Mouse (Mus musculus) midbrain, embryonic 10.5 days (tissue): ENCODE measurements around the gene Mgst3. TPM values are rescaled to one million over a fixed set of nuclear protein-coding genes. Genes with fewer than 3 reads are reported as not detected.

ENCODE experiments used
- DNase-seq: peaks from one replicate; pipeline ENCODE4 v3.0.0-alpha.2; 2017; ENCODE audit warnings: low spot score
- H3K27ac ChIP-seq: fragments of 300-500 bp; sonication (generic); replicated peaks from 2 replicates; pipeline ENCODE4 v1.5.1; 2016; ENCODE audit warnings: mild to moderate bottlenecking
- H3K27me3 ChIP-seq: fragments of 300-500 bp; sonication (generic); 2 replicates; pipeline ENCODE4 v1.6.1; 2016; ENCODE audit warnings: low read depth, mild to moderate bottlenecking; ENCODE audit not compliant: poor library complexity, severe bottlenecking
- H3K36me3 ChIP-seq: fragments of 300-500 bp; sonication (generic); 2 replicates; pipeline ENCODE4 v1.6.1; 2016; ENCODE audit warnings: mild to moderate bottlenecking, moderate library complexity
- H3K4me1 ChIP-seq: fragments of 300-500 bp; sonication (generic); 2 replicates; pipeline ENCODE4 v1.6.1; 2016
- H3K4me3 ChIP-seq: fragments of 300-500 bp; sonication (generic); 2 replicates; pipeline ENCODE4 v1.5.1; 2016; ENCODE audit warnings: mild to moderate bottlenecking, moderate library complexity
- H3K9me3 ChIP-seq: fragments of 300-500 bp; sonication (generic); replicated peaks from 2 replicates; pipeline ENCODE4 v1.6.1; 2016; ENCODE audit warnings: mild to moderate bottlenecking
- WGBS: fragments of 180-500 bp; shearing (Covaris S2); methylation state at CpG from one replicate; pipeline ENCODE4 v1.1.7; 2016; 5-methylcytosine and 5-hydroxymethylcytosine counted together
- polyA plus RNA-seq: library from polyadenylated mRNA; unstranded; fragments of >200 nt; fragmentation: Nextera tagmentation; extraction: Ambion mirVana; gene quantifications from 2 replicates; pipeline ENCODE4 v1.2.1, GENCODE M21; 2016

Mgst3 gene
- polyA plus RNA-seq, 1 experiment from 2014 or later: 66.2 TPM

DNA sequence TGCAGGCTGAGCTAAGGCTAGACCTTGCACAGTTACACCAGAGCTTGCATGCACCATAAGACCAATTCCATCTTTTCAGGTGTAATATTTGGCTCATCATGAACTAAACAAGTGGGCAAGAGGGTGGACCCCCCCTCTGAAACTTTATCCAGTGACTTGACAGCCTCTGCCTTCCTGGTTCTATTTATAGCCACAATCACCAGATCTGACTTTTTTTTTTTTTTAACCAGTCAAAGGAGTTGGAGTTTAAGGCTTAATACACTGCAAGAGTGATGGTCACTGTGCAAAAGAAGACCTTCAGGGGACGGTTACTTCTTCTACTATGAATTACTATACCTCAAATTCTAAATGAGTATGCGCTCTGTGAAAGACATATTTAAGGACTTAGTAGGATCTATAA is 8.4 kb downstream of the Mgst3 start:
- Histone ChIP-seq H3K9me3 (no peaks in the 10 kb centered on the region), H3K36me3 (no peaks in the 10 kb centered on the region), H3K27ac (no peak overlapping the region), H3K4me3 (no peak overlapping the region), H3K4me1 (peaks cover 17% of the 10 kb centered on the region), H3K27me3 (peaks cover 7% of the 10 kb centered on the region; the same call in 1 of the 2 replicates)
- WGBS: 91% methylated on average over 2 of the region's 2 CpGs
- no peak for DNase-seq

DNA sequence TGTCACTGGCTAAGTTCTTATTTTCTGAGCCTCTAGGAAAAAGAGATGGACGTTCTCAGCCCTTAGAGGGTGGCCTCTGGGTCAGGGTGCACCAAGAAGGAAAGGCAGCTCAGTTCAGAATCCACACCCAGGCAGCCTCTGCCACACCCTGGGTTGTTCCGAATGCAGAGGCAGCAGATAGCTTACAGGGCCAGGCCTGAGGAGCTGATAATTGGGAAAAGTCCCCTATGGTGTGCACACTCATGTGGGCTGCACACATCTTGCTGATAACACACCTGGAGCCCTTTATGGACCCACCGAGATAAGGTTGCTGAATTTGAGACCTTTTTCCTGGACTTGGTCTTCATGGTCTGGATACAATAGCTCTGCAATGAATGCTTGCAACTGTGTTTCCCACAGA is 9.5 kb downstream of the Mgst3 start:
- Histone ChIP-seq H3K4me3 (no peak overlapping the region), H3K36me3 (no peaks in the 10 kb centered on the region), H3K27me3 (peaks cover 7% of the 10 kb centered on the region; the same call in 1 of the 2 replicates), H3K4me1 (peaks cover 22% of the 10 kb centered on the region), H3K9me3 (no peaks in the 10 kb centered on the region), H3K27ac (no peak overlapping the region)
- no peak for DNase-seq
- 76% methylated on average over 3 of the region's 3 CpGs for WGBS

GRCm38 (mm10) chr1:167383178-167383577 is 10.5 kb downstream of the Mgst3 start:
- H3K9me3 ChIP-seq: no peaks in the 10 kb centered on the region
- H3K4me1 ChIP-seq: peaks cover 22% of the 10 kb centered on the region
- WGBS: 91% methylated on average over 5 of the region's 5 CpGs
- DNase-seq: no peak
- 0 out of 2 replicates have a peak, but pooled peaks cover under 1% of the 10 kb centered on the region for H3K27me3 ChIP-seq
- no peaks in the 10 kb centered on the region for H3K36me3 ChIP-seq
- H3K27ac ChIP-seq: no peak overlapping the region; the same call in 1 of the 2 replicates
- no peak overlapping the region for H3K4me3 ChIP-seq

GRCm38 (mm10) chr1:167382763-167383162 is 10.9 kb downstream of the Mgst3 start:
- Histone ChIP-seq H3K4me1 (peaks cover 22% of the 10 kb centered on the region), H3K4me3 (no peak overlapping the region), H3K36me3 (no peaks in the 10 kb centered on the region), H3K9me3 (no peaks in the 10 kb centered on the region), H3K27me3 (no peaks in the 10 kb centered on the region), H3K27ac (no peak overlapping the region)
- no peak for DNase-seq
- 87% methylated on average over 5 of the region's 5 CpGs for WGBS

DNA sequence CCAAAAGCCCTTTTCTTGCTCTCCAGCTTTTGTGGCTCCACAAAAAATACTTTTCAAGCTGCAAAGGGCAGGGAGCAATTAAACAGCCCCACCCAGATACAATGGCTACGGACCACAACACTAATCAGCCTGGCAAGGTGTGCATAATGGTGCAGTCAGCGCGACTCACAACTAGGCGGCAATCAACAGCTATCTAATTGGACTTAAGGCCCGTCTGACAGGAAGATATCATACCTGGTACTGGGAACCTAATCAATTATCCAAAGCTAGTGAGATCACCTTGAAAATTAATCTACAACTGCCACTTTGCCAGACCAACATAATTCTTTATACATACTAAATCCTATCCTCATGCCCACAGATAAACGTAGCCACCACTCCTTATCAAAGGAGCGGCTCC is 11.3 kb downstream of the Mgst3 start:
- DNase-seq: no peak
- no peaks in the 10 kb centered on the region for H3K36me3 ChIP-seq
- H3K4me1 ChIP-seq: peaks cover 22% of the 10 kb centered on the region
- no peaks in the 10 kb centered on the region for H3K9me3 ChIP-seq
- no peak overlapping the region for H3K27ac ChIP-seq
- 90% methylated on average over 7 of the region's 7 CpGs for WGBS
- no peak overlapping the region for H3K4me3 ChIP-seq
- H3K27me3 ChIP-seq: no peaks in the 10 kb centered on the region

DNA sequence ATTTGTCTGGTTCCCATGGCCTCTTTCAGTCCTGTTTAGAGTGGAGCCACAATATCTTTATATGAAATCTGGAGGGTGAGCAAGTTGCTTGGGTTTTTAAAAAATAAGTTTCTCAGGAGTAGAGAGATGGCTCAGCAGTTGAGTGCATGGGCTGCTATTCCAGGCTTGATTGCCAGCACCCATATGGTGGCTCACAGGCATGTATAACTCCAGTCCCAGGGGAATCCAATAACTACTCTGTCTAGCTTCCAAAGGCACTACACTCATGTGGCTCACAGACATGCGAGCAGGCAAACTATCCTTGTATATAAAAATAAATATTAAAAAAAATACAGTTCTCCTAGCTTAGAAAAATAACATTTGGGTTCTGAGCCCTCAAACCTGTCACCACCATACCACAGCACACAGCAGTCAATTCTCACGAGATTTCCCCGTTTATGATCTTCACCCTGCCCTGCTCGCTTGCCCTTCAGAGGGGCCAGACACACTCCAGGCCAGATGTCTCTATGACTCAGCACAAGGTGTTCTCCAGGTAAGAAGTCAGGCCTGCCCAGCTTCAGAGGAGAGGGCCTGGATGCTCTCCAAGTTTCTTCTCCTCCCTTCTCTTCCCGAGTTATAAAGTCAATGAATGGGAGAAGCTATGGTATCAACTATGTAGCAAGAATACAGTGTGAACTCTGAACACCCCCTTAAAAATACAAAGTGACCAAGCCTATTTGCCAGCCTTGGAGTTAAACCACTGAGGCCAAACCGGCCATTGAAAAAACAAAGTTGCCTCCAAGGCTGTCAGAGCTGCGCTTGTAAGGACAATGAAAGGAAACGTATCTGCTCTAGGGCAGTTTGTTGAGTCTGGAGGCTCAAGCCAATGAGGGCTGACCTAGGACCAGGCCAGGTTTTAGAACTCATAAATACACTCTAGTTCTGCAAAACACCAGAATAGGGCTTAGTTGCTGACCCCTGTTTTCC is 12.3 kb downstream of the Mgst3 start:
- H3K36me3 ChIP-seq: peaks cover under 1% of the 10 kb centered on the region
- whole genome bisulfite sequencing: 88% methylated on average over 8 of the region's 8 CpGs

GRCm38 (mm10) chr1:167380223-167380622 is 13.4 kb downstream of the Mgst3 start:
- peaks cover 14% of the 10 kb centered on the region for H3K4me1 ChIP-seq
- H3K4me3 ChIP-seq: no peak overlapping the region
- H3K27me3 ChIP-seq: peaks cover 11% of the 10 kb centered on the region
- H3K27ac ChIP-seq: no peak overlapping the region
- WGBS: 81% methylated on average over 2 of the region's 2 CpGs
- no peaks in the 10 kb centered on the region for H3K9me3 ChIP-seq
- no peak for DNase-seq
- peaks cover 6% of the 10 kb centered on the region for H3K36me3 ChIP-seq

More for the DNA sequence above, 12.3 kb downstream of the Mgst3 start:
- no peak overlapping the region for H3K27ac ChIP-seq
- no peak for DNase-seq
- peaks cover 22% of the 10 kb centered on the region for H3K4me1 ChIP-seq
- no peak overlapping the region for H3K4me3 ChIP-seq
- 0 out of 2 replicates have a peak, but pooled peaks cover under 1% of the 10 kb centered on the region for H3K27me3 ChIP-seq
- no peaks in the 10 kb centered on the region for H3K9me3 ChIP-seq

DNA sequence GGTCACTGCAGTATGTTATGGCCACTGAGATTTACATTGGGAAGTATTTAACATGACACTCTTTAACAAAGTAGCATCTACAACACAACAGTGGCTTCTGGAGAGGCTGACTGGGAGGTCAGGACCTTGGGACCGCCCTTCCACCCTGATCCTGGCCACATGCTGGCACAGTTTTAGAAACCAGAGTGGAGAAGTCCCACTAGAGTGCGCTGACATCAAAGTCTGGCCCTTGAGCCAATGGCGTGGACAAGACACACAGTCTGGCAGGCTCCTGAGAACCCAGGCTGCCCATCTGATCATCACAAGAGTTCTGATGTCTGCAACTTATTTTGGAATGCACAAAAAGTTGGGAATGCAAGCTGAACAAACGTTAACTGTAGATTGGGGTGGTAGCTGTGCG is 13.9 kb downstream of the Mgst3 start:
- Histone ChIP-seq H3K36me3 (peaks cover 6% of the 10 kb centered on the region), H3K4me3 (no peak overlapping the region), H3K27me3 (peaks cover 15% of the 10 kb centered on the region), H3K9me3 (no peaks in the 10 kb centered on the region), H3K27ac (no peak overlapping the region), H3K4me1 (peaks cover 16% of the 10 kb centered on the region)
- 68% methylated on average over 5 of the region's 5 CpGs for WGBS
- DNase-seq: no peak

DNA sequence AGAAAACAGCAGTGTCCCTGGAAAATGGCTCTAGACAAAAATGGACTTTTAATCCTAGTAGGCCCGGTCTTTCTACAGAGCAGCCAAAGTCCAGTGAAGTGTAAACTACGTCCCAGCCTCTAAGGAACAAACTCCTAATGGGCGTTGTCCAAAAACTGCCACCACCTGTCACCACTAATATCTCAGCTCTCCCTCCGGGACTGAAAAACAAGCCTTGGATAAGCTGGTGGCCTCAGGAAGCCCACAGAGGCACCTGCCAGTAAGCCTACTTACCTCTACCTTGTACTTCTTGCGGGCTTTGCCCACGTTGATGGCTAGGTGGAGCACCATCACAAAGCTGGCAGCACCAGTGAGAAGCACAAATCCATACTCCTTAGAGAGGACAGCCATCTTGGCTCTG is 15.6 kb downstream of the Mgst3 start:
- Histone ChIP-seq H3K27ac (no peak overlapping the region), H3K4me1 (peaks cover 23% of the 10 kb centered on the region), H3K4me3 (no peak overlapping the region), H3K27me3 (peaks cover 23% of the 10 kb centered on the region), H3K36me3 (peaks cover 6% of the 10 kb centered on the region), H3K9me3 (no peaks in the 10 kb centered on the region)
- DNase-seq: no peak
- 80% methylated on average over 6 of the region's 6 CpGs for WGBS

- peaks cover 16% of the 10 kb centered on the region for H3K4me1 ChIP-seq
- DNase-seq: no peak
- H3K27me3 ChIP-seq: peaks cover 23% of the 10 kb centered on the region
- H3K9me3 ChIP-seq: no peaks in the 10 kb centered on the region
- no peak overlapping the region for H3K27ac ChIP-seq
- no peak overlapping the region for H3K4me3 ChIP-seq
- H3K36me3 ChIP-seq: peaks cover 6% of the 10 kb centered on the region
- WGBS: 66% methylated on average over 2 of the region's 2 CpGs
Measured at GRCm38 (mm10) chr1:167374942-167375341, 18.7 kb downstream of the Mgst3 start.

DNA sequence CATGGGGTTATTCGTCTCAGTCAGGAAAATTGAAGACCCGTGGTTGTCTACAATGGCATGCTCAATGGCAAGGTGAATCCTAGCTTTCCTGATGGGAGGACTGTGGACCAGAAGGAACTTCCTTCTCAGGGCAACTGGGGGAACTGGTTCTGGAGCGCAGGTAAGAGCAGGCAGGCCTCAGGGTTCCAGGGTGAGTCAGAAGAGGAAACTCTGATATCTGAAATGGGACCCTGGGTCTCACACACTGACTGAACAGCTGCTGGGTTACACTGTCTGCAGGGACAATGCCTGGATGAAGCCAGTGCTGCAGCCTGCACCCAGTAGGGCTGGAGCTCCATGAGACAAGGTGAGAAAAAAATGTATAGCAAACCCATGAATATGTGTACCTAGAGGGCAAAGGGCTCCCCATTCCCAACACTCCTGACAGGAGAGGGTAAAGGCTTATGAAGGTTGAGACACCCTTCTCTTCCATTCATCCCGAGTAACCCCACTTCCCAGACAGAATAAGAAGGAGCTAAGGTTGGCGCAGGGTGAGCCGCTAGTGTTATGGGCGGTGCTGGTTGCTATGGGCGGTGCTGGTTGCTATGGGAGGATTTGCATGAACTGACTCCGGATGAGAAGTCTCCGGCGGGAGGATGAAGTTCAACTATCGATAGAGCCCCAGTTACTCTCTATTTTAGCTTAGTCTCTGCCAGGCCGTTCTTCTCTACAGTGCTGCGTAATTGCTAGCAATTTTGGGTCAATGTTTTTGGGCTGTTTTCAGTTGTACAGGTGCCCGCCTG is 19.4 kb downstream of the Mgst3 start:
- DNase-seq: peak; percentile 80
- WGBS: 19% methylated on average over 15 of the region's 15 CpGs
- no peaks in the 10 kb centered on the region for H3K9me3 ChIP-seq
- peak overlapping the region; percentile 22; the same call in 1 of the 2 replicates for H3K4me3 ChIP-seq
- H3K36me3 ChIP-seq: peaks cover 6% of the 10 kb centered on the region
- H3K27ac ChIP-seq: no peak overlapping the region
- peaks cover 13% of the 10 kb centered on the region for H3K4me1 ChIP-seq
- peaks cover 23% of the 10 kb centered on the region for H3K27me3 ChIP-seq

- H3K4me1 ChIP-seq: peaks cover 13% of the 10 kb centered on the region
- peaks cover 23% of the 10 kb centered on the region for H3K27me3 ChIP-seq
- DNase-seq: no peak
- no peak overlapping the region for H3K4me3 ChIP-seq
- WGBS: 95% methylated on average over 7 of the region's 7 CpGs
- H3K36me3 ChIP-seq: peaks cover 6% of the 10 kb centered on the region
- no peaks in the 10 kb centered on the region for H3K9me3 ChIP-seq
- H3K27ac ChIP-seq: no peak overlapping the region
Measured at GRCm38 (mm10) chr1:167372739-167373138, 20.9 kb downstream of the Mgst3 start.
